ENCODE assay signal across 7 mouse cellular contexts in genomic region chr11:48852624-48853473, GRCm38 (mm10). TPM values are rescaled to one million over a fixed set of nuclear protein-coding genes. Genes with fewer than 3 reads are reported as not detected.
DNase-seq lines count a peak whose midpoint lies in the region; ATAC-seq and TF ChIP-seq lines count a peak whose summit lies in the region.

No protein-coding gene starts in this region.

- peak overlapping the region; percentile 51 for H3K4me3 ChIP-seq in kidney, postnatal 0 days (replicated peaks; ENCODE audit: low read depth, low read length)
- H3K4me3 ChIP-seq in hindbrain, embryonic 15.5 days, result peak overlapping the region; percentile 58
- H3K4me3 ChIP-seq in midbrain, postnatal 0 days (ENCODE audit: low read depth, low read length), result peak overlapping the region; percentile 52

- no peak for TF ChIP-seq CTCF in kidney, postnatal 0 days (IDR thresholded peaks at IDR 0.05; ENCODE audit: low read depth)
- TF ChIP-seq CTCF in midbrain, postnatal 0 days (IDR thresholded peaks at IDR 0.05), result no peak

- no peak for ATAC-seq in kidney, postnatal 0 days (replicated peaks; ENCODE audit: low FRiP score, low read depth)
- ATAC-seq in hindbrain, embryonic 15.5 days (ENCODE audit: low FRiP score, low read depth), result peak; percentile 32
- ATAC-seq in midbrain, postnatal 0 days (ENCODE audit: low FRiP score), result peak; percentile 28; the same call in 1 of the 2 replicates

- no peaks in the 10 kb centered on the region for H3K4me1 ChIP-seq in kidney, postnatal 0 days (replicated peaks; ENCODE audit: insufficient read depth, low read length)
- peaks cover 31% of the 10 kb centered on the region for H3K4me1 ChIP-seq in hindbrain, embryonic 15.5 days (replicated peaks)
- peaks cover 6% of the 10 kb centered on the region; the same call in 1 of the 2 replicates for H3K4me1 ChIP-seq in midbrain, postnatal 0 days (ENCODE audit: insufficient read depth, low read length)

- no peaks in the 10 kb centered on the region for H3K9me3 ChIP-seq in kidney, postnatal 0 days (replicated peaks; ENCODE audit: low read length)
- H3K9me3 ChIP-seq in hindbrain, embryonic 15.5 days, result no peaks in the 10 kb centered on the region
- no peaks in the 10 kb centered on the region for H3K9me3 ChIP-seq in midbrain, postnatal 0 days (ENCODE audit: low read length)

- no peak for DNase-seq in kidney, postnatal 0 days (ENCODE audit: low spot score)
- no peak for DNase-seq in kidney, adult 8-10 months
- DNase-seq in c-Kit-positive CD71-positive TER-119-positive erythroid progenitor cells, embryonic 14.5 days (ENCODE audit: low spot score), result peak; percentile 25
- DNase-seq in midbrain, postnatal 0 days (ENCODE audit: low spot score), result no peak
- DNase-seq in yolk sac, embryonic 10.5 days (ENCODE audit: low spot score), result no peak
- DNase-seq in frontal cortex, postnatal 25 days (ENCODE audit: low spot score in 2 of 2), result no peak

- H3K9ac ChIP-seq in kidney, postnatal 0 days (ENCODE audit: low read depth, low read length), result peak overlapping the region; percentile 50; the same call in 1 of the 2 replicates
- peak overlapping the region; percentile 48 for H3K9ac ChIP-seq in hindbrain, embryonic 15.5 days
- peak overlapping the region; percentile 50 for H3K9ac ChIP-seq in midbrain, postnatal 0 days (replicated peaks; ENCODE audit: low read length, poor library complexity, severe bottlenecking)

- H3K27ac ChIP-seq in kidney, postnatal 0 days, result no peak overlapping the region
- peak overlapping the region; percentile 72 for H3K27ac ChIP-seq in hindbrain, embryonic 15.5 days (replicated peaks)
- peak overlapping the region; percentile 52; the same call in 1 of the 2 replicates for H3K27ac ChIP-seq in midbrain, postnatal 0 days (ENCODE audit: low read depth, low read length)

- H3K27me3 ChIP-seq in kidney, postnatal 0 days (ENCODE audit: insufficient read depth, low read length), result no peaks in the 10 kb centered on the region
- H3K27me3 ChIP-seq in hindbrain, embryonic 15.5 days, result no peaks in the 10 kb centered on the region
- H3K27me3 ChIP-seq in midbrain, postnatal 0 days (ENCODE audit: insufficient read depth, low read length), result no peaks in the 10 kb centered on the region

- peak overlapping the region; percentile 88 for H3K4me2 ChIP-seq in kidney, postnatal 0 days (ENCODE audit: low read length)
- H3K4me2 ChIP-seq in hindbrain, embryonic 15.5 days, result peak overlapping the region; percentile 88
- peak overlapping the region; percentile 89 for H3K4me2 ChIP-seq in midbrain, postnatal 0 days (ENCODE audit: low read depth, low read length, poor library complexity, severe bottlenecking)

- H3K36me3 ChIP-seq in kidney, postnatal 0 days (ENCODE audit: insufficient read depth, low read length), result no peaks in the 10 kb centered on the region
- no peaks in the 10 kb centered on the region for H3K36me3 ChIP-seq in hindbrain, embryonic 15.5 days
- H3K36me3 ChIP-seq in midbrain, postnatal 0 days (ENCODE audit: insufficient read depth, low read length), result no peaks in the 10 kb centered on the region

- WGBS in kidney, postnatal 0 days, result 8% methylated on average over 23 of the region's 23 CpGs
- WGBS in hindbrain, embryonic 15.5 days, result 7% methylated on average over 23 of the region's 23 CpGs
- 8% methylated on average over 23 of the region's 23 CpGs for WGBS in midbrain, postnatal 0 days

RNA-seq across cellular contexts. Expression of gene Irgm1, which starts 18.6 kb away (rescaled TPM):
- 32.0 and 33.2 TPM in 2 replicates for polyA plus RNA-seq in kidney, postnatal 0 days (2015; fragmentation: Nextera tagmentation; extraction: Ambion mirVana)
- 3.5 and 5.2 TPM in 2 replicates for polyA plus RNA-seq in hindbrain, embryonic 15.5 days (2015; fragmentation: Nextera tagmentation; extraction: Ambion mirVana)
- 6.2 and 7.6 TPM in 2 replicates for total RNA-seq in midbrain, postnatal 0 days (2014; rRNA removed)
- 4.9 and 5.8 TPM in 2 replicates for polyA plus RNA-seq in midbrain, postnatal 0 days (2015; fragmentation: Nextera tagmentation; extraction: Ambion mirVana)

RNA-seq across cellular contexts. Expression of gene Gm12184, which starts 26.4 kb away (rescaled TPM):
- polyA plus RNA-seq in kidney, postnatal 0 days (2015; fragmentation: Nextera tagmentation; extraction: Ambion mirVana), result 4.4 and 10.3 TPM in 2 replicates
- polyA plus RNA-seq in hindbrain, embryonic 15.5 days (2015; fragmentation: Nextera tagmentation; extraction: Ambion mirVana), result 3.8 and 4.7 TPM in 2 replicates
- total RNA-seq in midbrain, postnatal 0 days (2014; rRNA removed), result 4.3 and 8.2 TPM in 2 replicates
- 2.4 and 3.0 TPM in 2 replicates for polyA plus RNA-seq in midbrain, postnatal 0 days (2015; fragmentation: Nextera tagmentation; extraction: Ambion mirVana)

RNA-seq across cellular contexts. Expression of gene Trim7, which starts 26.9 kb away (rescaled TPM):
- polyA plus RNA-seq in kidney, postnatal 0 days (2015; fragmentation: Nextera tagmentation; extraction: Ambion mirVana), result 10.2 and 10.5 TPM in 2 replicates
- polyA plus RNA-seq in hindbrain, embryonic 15.5 days (2015; fragmentation: Nextera tagmentation; extraction: Ambion mirVana), result 3.1 and 3.7 TPM in 2 replicates
- 7.7 and 8.6 TPM in 2 replicates for total RNA-seq in midbrain, postnatal 0 days (2014; rRNA removed)
- 3.4 and 3.7 TPM in 2 replicates for polyA plus RNA-seq in midbrain, postnatal 0 days (2015; fragmentation: Nextera tagmentation; extraction: Ambion mirVana)

RNA-seq across cellular contexts. Expression of gene Trim41, which starts 35.7 kb away (rescaled TPM):
- 5.2 and 5.3 TPM in 2 replicates for polyA plus RNA-seq in kidney, postnatal 0 days (2015; fragmentation: Nextera tagmentation; extraction: Ambion mirVana)
- polyA plus RNA-seq in hindbrain, embryonic 15.5 days (2015; fragmentation: Nextera tagmentation; extraction: Ambion mirVana), result 6.8 and 7.4 TPM in 2 replicates
- total RNA-seq in midbrain, postnatal 0 days (2014; rRNA removed), result 38.9 and 41.5 TPM in 2 replicates
- 5.0 and 5.1 TPM in 2 replicates for polyA plus RNA-seq in midbrain, postnatal 0 days (2015; fragmentation: Nextera tagmentation; extraction: Ambion mirVana)

RNA-seq across cellular contexts. Expression of gene Gm5431, which starts 49.2 kb away (rescaled TPM):
- 0.24 and 0.43 TPM in 2 replicates for polyA plus RNA-seq in kidney, postnatal 0 days (2015; fragmentation: Nextera tagmentation; extraction: Ambion mirVana)
- polyA plus RNA-seq in hindbrain, embryonic 15.5 days (2015; fragmentation: Nextera tagmentation; extraction: Ambion mirVana), result 0.14 and 0.42 TPM in 2 replicates
- total RNA-seq in midbrain, postnatal 0 days (2014; rRNA removed), result 0.60 and 1.5 TPM in 2 replicates
- polyA plus RNA-seq in midbrain, postnatal 0 days (2015; fragmentation: Nextera tagmentation; extraction: Ambion mirVana), result 0.12 and 0.27 TPM in 2 replicates
